Mouse (Mus musculus) CH12.LX (cell line): ENCODE measurements around the gene Klhl20. TPM values are rescaled to one million over a fixed set of nuclear protein-coding genes. Genes with fewer than 3 reads are reported as not detected.

Experiments used
- DNase-seq: peaks from one replicate; pipeline ENCODE4 v3.0.0-alpha.2; 2013; ENCODE audit errors: extremely low read depth
- H3K27ac ChIP-seq: 2 replicates; pipeline ENCODE4 v1.5.1; 2012; ENCODE audit warnings: low read depth, mild to moderate bottlenecking, control low read depth, moderate library complexity; ENCODE audit not compliant: insufficient read depth
- H3K27me3 ChIP-seq: replicated peaks from 2 replicates; pipeline ENCODE3; 2012; ENCODE audit warnings: inconsistent platforms
- H3K36me3 ChIP-seq, 2 experiments: replicated peaks in 1 of 2; 2 replicates each; pipeline versions ENCODE3 to v1.6.1; 2012; ENCODE audit warnings: inconsistent platforms in 1 of 2, low read length in 1 of 2, mild to moderate bottlenecking in 1 of 2, mixed read lengths in 1 of 2, moderate library complexity in 1 of 2; ENCODE audit not compliant: control insufficient read depth in 1 of 2, insufficient read depth in 1 of 2
- H3K4me1 ChIP-seq, 2 experiments: 2 replicates each; pipeline ENCODE4 v1.6.1; 2012; ENCODE audit warnings: inconsistent platforms in 1 of 2, moderate library complexity in 1 of 2; ENCODE audit not compliant: insufficient read depth in 2 of 2, control insufficient read depth in 1 of 2
- H3K4me2 ChIP-seq: 2 replicates; pipeline ENCODE4 v1.6.1; 2012; ENCODE audit warnings: low read depth, mild to moderate bottlenecking, control low read depth; ENCODE audit not compliant: poor library complexity, insufficient read depth, severe bottlenecking
- H3K4me3 ChIP-seq, 3 experiments: fragments of 150-350 bp in 1 of 3; sonication (generic) in 1 of 3; replicated peaks in 1 of 3; 2 replicates each; pipeline versions ENCODE3 to v1.5.1; 2011 to 2012; ENCODE audit warnings: low read depth in 2 of 3, low read length in 2 of 3, mild to moderate bottlenecking in 2 of 3, moderate library complexity in 2 of 3, control low read depth in 1 of 3, improper control_type of control experiment in 1 of 3, inconsistent platforms in 1 of 3, mixed read lengths in 1 of 3; ENCODE audit not compliant: poor library complexity in 1 of 3
- H3K79me2 ChIP-seq: replicated peaks from 2 replicates; pipeline ENCODE4 v1.6.1; 2012; ENCODE audit warnings: mild to moderate bottlenecking, moderate library complexity; ENCODE audit not compliant: control insufficient read depth, poor library complexity, insufficient read depth, severe bottlenecking; ENCODE audit errors: extremely low read depth
- H3K9ac ChIP-seq: 2 replicates; pipeline ENCODE4 v1.6.1; 2012; ENCODE audit warnings: low read depth, mild to moderate bottlenecking, control low read depth, moderate library complexity; ENCODE audit not compliant: insufficient read depth
- H3K9me3 ChIP-seq: replicated peaks from 2 replicates; pipeline ENCODE3; 2012; ENCODE audit warnings: low read length, inconsistent platforms, mixed read lengths
- BHLHE40 ChIP-seq: IDR thresholded peaks from 2 replicates; pipeline ENCODE4 v1.6.1; 2011; ENCODE audit warnings: mild to moderate bottlenecking, low read depth, low read length, improper control_type of control experiment
- CTCF ChIP-seq, 2 experiments: IDR thresholded peaks in 1 of 2; conservative IDR thresholded peaks in 1 of 2; 2 replicates each; pipeline ENCODE4 v1.5.1; 2011 to 2012; ENCODE audit warnings: low read depth in 2 of 2, low read length in 2 of 2, improper control_type of control experiment in 1 of 2, inconsistent platforms in 1 of 2, mild to moderate bottlenecking in 1 of 2, moderate library complexity in 1 of 2
- E2F4 ChIP-seq: IDR thresholded peaks from 2 replicates; pipeline ENCODE4 v1.6.1; 2011; ENCODE audit warnings: low read depth, low read length, improper control_type of control experiment; ENCODE audit not compliant: insufficient replicate concordance
- ELF1 ChIP-seq: IDR thresholded peaks from 2 replicates; pipeline ENCODE4 v1.6.1; 2014; ENCODE audit warnings: low read depth, mild to moderate bottlenecking, inconsistent platforms, low read length, improper control_type of control experiment
- HCFC1 ChIP-seq: IDR thresholded peaks from 2 replicates; pipeline ENCODE4 v1.6.1; 2012; ENCODE audit warnings: low read depth, mild to moderate bottlenecking, inconsistent platforms, low read length, improper control_type of control experiment
- MAX ChIP-seq: IDR thresholded peaks from 2 replicates; pipeline ENCODE4 v1.6.1; 2011; ENCODE audit warnings: low read length, improper control_type of control experiment
- MYC ChIP-seq: IDR thresholded peaks from 2 replicates; pipeline ENCODE4 v1.6.1; 2011; ENCODE audit warnings: low read depth, mild to moderate bottlenecking, improper control_type of control experiment, low read length
- NRF1 ChIP-seq: IDR thresholded peaks from 2 replicates; pipeline ENCODE4 v1.6.1; 2014; ENCODE audit warnings: low read depth, mild to moderate bottlenecking, inconsistent platforms, low read length, improper control_type of control experiment, moderate library complexity
- POLR2A ChIP-seq: IDR thresholded peaks from 2 replicates; pipeline ENCODE4 v1.6.1; 2011; ENCODE audit warnings: low read depth, mild to moderate bottlenecking, improper control_type of control experiment, low read length
- SIN3A ChIP-seq: IDR thresholded peaks from 2 replicates; pipeline ENCODE4 v1.6.1; 2012; ENCODE audit warnings: low read length, improper control_type of control experiment, inconsistent platforms
- SMC3 ChIP-seq: IDR thresholded peaks from 2 replicates; pipeline ENCODE4 v1.6.1; 2011; ENCODE audit warnings: low read depth, low read length, improper control_type of control experiment
- TBP ChIP-seq: conservative IDR thresholded peaks from 2 replicates; pipeline ENCODE4 v1.6.1; 2011; ENCODE audit warnings: low read depth, low read length, improper control_type of control experiment
- USF1 ChIP-seq: IDR thresholded peaks from 2 replicates; pipeline ENCODE4 v1.6.1; 2014; ENCODE audit warnings: low read depth, mild to moderate bottlenecking, inconsistent platforms, low read length, improper control_type of control experiment
- USF2 ChIP-seq: conservative IDR thresholded peaks from 2 replicates; pipeline ENCODE4 v1.6.1; 2011; ENCODE audit warnings: low read depth, low read length, improper control_type of control experiment
- ZNF384 ChIP-seq: IDR thresholded peaks from 2 replicates; pipeline ENCODE4 v1.6.1; 2012; ENCODE audit warnings: low read depth, low read length, improper control_type of control experiment, inconsistent platforms
- dilution Hi-C: fragments of 300-500 bp; cut with MboI; formaldehyde crosslinking; loops from 2 replicates; pipeline ENCODE4 v1.14.3; 2020; ENCODE audit warnings: low sequenced_read_pairs; ENCODE audit not compliant: extremely low pct_unique_long_range_greater_than_20kb, extremely low pct_ligation_motif_present
- in situ Hi-C: fragments of 300-500 bp; cut with MboI; formaldehyde crosslinking; loops from 3 replicates; pipeline ENCODE4 v1.14.3; 2019; ENCODE audit warnings: low sequenced_read_pairs, low pct_ligation_motif_present, low pct_unique_long_range_greater_than_20kb, mixed read lengths
- polyA plus RNA-seq: library from polyadenylated mRNA; unstranded; fragments of >175 nt; gene quantifications from 2 replicates; pipeline ENCODE4 v1.2.1, GENCODE M21; 2012; ENCODE audit warnings: low read depth; ENCODE audit not compliant: insufficient read length
- total RNA-seq, 2 experiments: library from RNA; depleted of rRNA; stranded (reverse); fragments of 300-350 nt in 1 of 2; fragments of >200 nt in 1 of 2; gene quantifications; 2 replicates each; pipeline ENCODE4 v1.2.3; 2012 to 2014

The Klhl20 gene
- total and polyA plus RNA-seq, 3 experiments, result 7.9 to 16.3 (median 8.3) TPM

GRCm38 (mm10) chr1:161077243-161077642 is 54.1 kb downstream of the Klhl20 start:
- Histone ChIP-seq H3K4me1 (peaks cover 2 to 40% of the 10 kb centered on the region in 2 experiments; a peak in 2 of 4 replicates), H3K27me3 (no peaks in the 10 kb centered on the region), H3K79me2 (peaks cover 35% of the 10 kb centered on the region), H3K27ac (no peak overlapping the region), H3K9ac (no peak overlapping the region), H3K4me3 (no peak overlapping the region), H3K4me2 (no peak overlapping the region), H3K36me3 (peaks cover 6 to 37% of the 10 kb centered on the region in 2 experiments), H3K9me3 (no peaks in the 10 kb centered on the region)
- dilution Hi-C loops, result no loop called here
- in situ Hi-C loops, result no loop called here
- TF ChIP-seq ELF1, result no peak
- no peak for TF ChIP-seq SIN3A
- no peak for TF ChIP-seq TBP
- TF ChIP-seq ZNF384, result no peak
- TF ChIP-seq NRF1, result no peak
- TF ChIP-seq BHLHE40, result no peak
- TF ChIP-seq MAX, result no peak
- no peak for TF ChIP-seq HCFC1
- no peak for TF ChIP-seq CTCF (conservative IDR thresholded peaks at IDR 0.05 in 1 of 2, IDR thresholded peaks at IDR 0.05 in 1 of 2; ENCODE audit: low read depth in 2 of 2, low read length in 2 of 2)
- TF ChIP-seq MYC, result no peak
- no peak for TF ChIP-seq E2F4
- no peak for TF ChIP-seq SMC3
- no peak for TF ChIP-seq USF2
- DNase-seq, result no peak

- dilution Hi-C loops (no loop called here), in situ Hi-C loops (no loop called here)
- peak; percentile 48 for DNase-seq
- peak overlapping the region; percentile 66; the same call in 1 of the 2 replicates for H3K9ac ChIP-seq
- TF ChIP-seq POLR2A, result 0 out of 2 replicates have a peak, but pooled peaks have one; percentile 16
- peak; percentile 45; the same call in 1 of the 2 replicates for TF ChIP-seq MYC
- TF ChIP-seq USF1, result no peak
- peak; percentile 76; the same call in 1 of the 2 replicates for TF ChIP-seq ZNF384
- H3K36me3 ChIP-seq, result peaks cover 2 to 32% of the 10 kb centered on the region in 2 experiments
- peak overlapping the region; percentile 99; the same call in 1 of the 2 replicates for H3K4me2 ChIP-seq
- H3K4me1 ChIP-seq, result peaks cover 2 to 40% of the 10 kb centered on the region in 2 experiments; a peak in 2 of 4 replicates
- H3K79me2 ChIP-seq, result peaks cover 45% of the 10 kb centered on the region
- no peaks in the 10 kb centered on the region for H3K9me3 ChIP-seq
- peak overlapping the region in 2 of 3 experiments; percentile 5 to 37 for H3K4me3 ChIP-seq
- H3K27me3 ChIP-seq, result no peaks in the 10 kb centered on the region
- H3K27ac ChIP-seq, result peak overlapping the region; percentile 52
These were observed 55.1 kb downstream of the Klhl20 start for GRCm38 (mm10) chr1:161076238-161076637.
